Mouse (Mus musculus): ENCODE data around the gene Dgkg. TPM values are rescaled to one million over a fixed set of nuclear protein-coding genes. Genes with fewer than 3 reads are reported as not detected.
A peak's percentile ranks its signal among the peaks of the same experiment; 100 is the strongest.

Dgkg gene
- polyA plus RNA-seq, 1 experiment = 1.5 TPM

- peak overlapping the region; percentile 84 for H3K4me3 ChIP-seq (ENCODE audit: low read depth, low read length)
- TF ChIP-seq POLR2A (IDR thresholded peaks at IDR 0.05; ENCODE audit: insufficient read depth, low read length) (no peak), CTCF (IDR thresholded peaks at IDR 0.05; ENCODE audit: low read depth, low read length) (no peak), EP300 (IDR thresholded peaks at IDR 0.05; ENCODE audit: insufficient read depth, low read depth, low read length) (no peak)
- no peaks in the 10 kb centered on the region for H3K27me3 ChIP-seq (ENCODE audit: control insufficient read depth, insufficient read depth, low read length, poor library complexity, severe bottlenecking)
- peaks cover 9% of the 10 kb centered on the region for H3K36me3 ChIP-seq (ENCODE audit: control insufficient read depth, insufficient read depth, low read length, poor library complexity, severe bottlenecking)
- peak overlapping the region; percentile 39 for H3K27ac ChIP-seq (ENCODE audit: insufficient read depth, low read length)
- no peaks in the 10 kb centered on the region for H3K9me3 ChIP-seq (replicated peaks; ENCODE audit: control insufficient read depth, insufficient read depth, low read length, poor library complexity, severe bottlenecking)
- H3K9ac ChIP-seq (ENCODE audit: low read depth, poor library complexity, severe bottlenecking) = peak overlapping the region; percentile 80
- peaks cover 2% of the 10 kb centered on the region for H3K4me1 ChIP-seq (ENCODE audit: control insufficient read depth, insufficient read depth, low read length)
Observed at GRCm38 (mm10) chr16:22440269-22440668, 216.8 kb downstream of the Dgkg start.

- peak within 1 kb of the TSS; percentile 39 for H3K27ac ChIP-seq (ENCODE audit: insufficient read depth, low read length)
- H3K4me3 ChIP-seq (ENCODE audit: low read depth, low read length) = peak within 1 kb of the TSS; percentile 84
- H3K4me1 ChIP-seq (ENCODE audit: control insufficient read depth, insufficient read depth, low read length) = peaks cover 4% of the 10 kb centered on the region
- H3K9me3 ChIP-seq (replicated peaks; ENCODE audit: control insufficient read depth, insufficient read depth, low read length, poor library complexity, severe bottlenecking) = no peaks in the 10 kb centered on the region
- H3K9ac ChIP-seq (ENCODE audit: low read depth, poor library complexity, severe bottlenecking) = peak within 1 kb of the TSS; percentile 99
- H3K27me3 ChIP-seq (ENCODE audit: control insufficient read depth, insufficient read depth, low read length, poor library complexity, severe bottlenecking) = no peaks in the 10 kb centered on the region
- H3K36me3 ChIP-seq (ENCODE audit: control insufficient read depth, insufficient read depth, low read length, poor library complexity, severe bottlenecking) = peaks cover 15% of the 10 kb centered on the region
- TF ChIP-seq CTCF (IDR thresholded peaks at IDR 0.05; ENCODE audit: low read depth, low read length) (no peak), POLR2A (IDR thresholded peaks at IDR 0.05; ENCODE audit: insufficient read depth, low read length) (peak; percentile 34)
Observed at GRCm38 (mm10) chr16:22439499-22440177, 217.4 kb downstream of the Dgkg start, which contains the start of gene Etv5. Gene Etv5, minus strand, starts transcription at chr16:22439719.

GRCm38 (mm10) chr16:22438441-22439373 is 218.3 kb downstream of the Dgkg start:
- peak overlapping the region; percentile 80 for H3K4me3 ChIP-seq (ENCODE audit: low read depth, low read length)
- H3K9ac ChIP-seq (ENCODE audit: low read depth, poor library complexity, severe bottlenecking) = peak overlapping the region; percentile 99
- peaks cover 19% of the 10 kb centered on the region for H3K36me3 ChIP-seq (ENCODE audit: control insufficient read depth, insufficient read depth, low read length, poor library complexity, severe bottlenecking)
- peak overlapping the region; percentile 30; the same call in 1 of the 2 replicates for H3K27ac ChIP-seq (ENCODE audit: insufficient read depth, low read length)
- H3K9me3 ChIP-seq (replicated peaks; ENCODE audit: control insufficient read depth, insufficient read depth, low read length, poor library complexity, severe bottlenecking) = no peaks in the 10 kb centered on the region
- peaks cover 6% of the 10 kb centered on the region for H3K4me1 ChIP-seq (ENCODE audit: control insufficient read depth, insufficient read depth, low read length)
- no peaks in the 10 kb centered on the region for H3K27me3 ChIP-seq (ENCODE audit: control insufficient read depth, insufficient read depth, low read length, poor library complexity, severe bottlenecking)
- no peak for TF ChIP-seq CTCF (IDR thresholded peaks at IDR 0.05; ENCODE audit: low read depth, low read length)
- TF ChIP-seq EP300 (IDR thresholded peaks at IDR 0.05; ENCODE audit: insufficient read depth, low read depth, low read length) = 0 out of 2 replicates have a peak, but pooled peaks have one; percentile 44
- TF ChIP-seq POLR2A (IDR thresholded peaks at IDR 0.05; ENCODE audit: insufficient read depth, low read length) = no peak

- Histone ChIP-seq H3K4me3 (ENCODE audit: low read depth, low read length) (0 out of 2 replicates have a peak overlapping the region, but pooled peaks have one; percentile 11), H3K9ac (ENCODE audit: low read depth, poor library complexity, severe bottlenecking) (no peak overlapping the region), H3K27ac (ENCODE audit: insufficient read depth, low read length) (peak overlapping the region; percentile 30; the same call in 1 of the 2 replicates), H3K27me3 (ENCODE audit: control insufficient read depth, insufficient read depth, low read length, poor library complexity, severe bottlenecking) (no peaks in the 10 kb centered on the region), H3K4me1 (ENCODE audit: control insufficient read depth, insufficient read depth, low read length) (peaks cover 4% of the 10 kb centered on the region), H3K36me3 (ENCODE audit: control insufficient read depth, insufficient read depth, low read length, poor library complexity, severe bottlenecking) (peaks cover 25% of the 10 kb centered on the region), H3K9me3 (replicated peaks; ENCODE audit: control insufficient read depth, insufficient read depth, low read length, poor library complexity, severe bottlenecking) (no peaks in the 10 kb centered on the region)
- 0 out of 2 replicates have a peak, but pooled peaks have one; percentile 51 for TF ChIP-seq EP300 (IDR thresholded peaks at IDR 0.05; ENCODE audit: insufficient read depth, low read depth, low read length)
- TF ChIP-seq CTCF (IDR thresholded peaks at IDR 0.05; ENCODE audit: low read depth, low read length) = no peak
Observed at GRCm38 (mm10) chr16:22436106-22436505, 220.9 kb downstream of the Dgkg start.

GRCm38 (mm10) chr16:22434530-22434929 is 222.5 kb downstream of the Dgkg start:
- TF ChIP-seq CTCF (IDR thresholded peaks at IDR 0.05; ENCODE audit: low read depth, low read length) (no peak), POLR2A (IDR thresholded peaks at IDR 0.05; ENCODE audit: insufficient read depth, low read length) (no peak), EP300 (IDR thresholded peaks at IDR 0.05; ENCODE audit: insufficient read depth, low read depth, low read length) (no peak)
- Histone ChIP-seq H3K27ac (ENCODE audit: insufficient read depth, low read length) (peak overlapping the region; percentile 73), H3K27me3 (ENCODE audit: control insufficient read depth, insufficient read depth, low read length, poor library complexity, severe bottlenecking) (no peaks in the 10 kb centered on the region), H3K9ac (ENCODE audit: low read depth, poor library complexity, severe bottlenecking) (peak overlapping the region; percentile 28; the same call in 1 of the 2 replicates), H3K4me3 (ENCODE audit: low read depth, low read length) (peak overlapping the region; percentile 3; the same call in 1 of the 2 replicates), H3K9me3 (replicated peaks; ENCODE audit: control insufficient read depth, insufficient read depth, low read length, poor library complexity, severe bottlenecking) (no peaks in the 10 kb centered on the region), H3K4me1 (ENCODE audit: control insufficient read depth, insufficient read depth, low read length) (peaks cover 6% of the 10 kb centered on the region), H3K36me3 (ENCODE audit: control insufficient read depth, insufficient read depth, low read length, poor library complexity, severe bottlenecking) (peaks cover 31% of the 10 kb centered on the region)
